Mouse (Mus musculus) kidney, adult 11 months (tissue): ENCODE results near the gene 4930486L24Rik.
A peak's percentile ranks its signal among the peaks of the same experiment; 100 is the strongest.
"Not testable (repeated sequence)": the region's sequence is repeated elsewhere in the genome, so short reads cannot be mapped to it uniquely, and the experiment has no call there.

ENCODE experiments used
- DNase-seq: peaks from one replicate; pipeline ENCODE4 v3.0.0; 2022

Gene 4930486L24Rik

DNA sequence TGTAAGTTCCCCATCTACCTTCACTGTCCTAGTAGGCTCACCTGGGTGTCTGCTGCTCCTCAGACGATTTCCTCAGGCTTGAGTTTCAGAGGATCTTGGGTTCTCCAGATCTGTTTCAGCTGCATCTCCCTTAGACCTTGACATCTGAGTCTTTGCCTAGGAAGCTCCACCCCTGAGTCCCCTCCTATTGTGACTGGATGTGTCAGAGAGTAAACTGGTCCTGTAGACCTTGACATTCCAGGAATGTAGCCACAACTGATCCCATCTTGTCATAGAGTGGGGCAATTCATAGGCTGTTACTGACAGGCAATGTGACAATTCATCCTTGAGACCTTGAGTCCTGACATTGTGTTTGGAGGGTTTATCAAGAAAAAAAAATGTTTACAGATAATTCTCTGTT lies at the start of gene 4930486L24Rik:
TSS of gene 4930486L24Rik (minus strand) at position 195 of the 400 bp plus-strand sequence.
- no peak for DNase-seq

DNA sequence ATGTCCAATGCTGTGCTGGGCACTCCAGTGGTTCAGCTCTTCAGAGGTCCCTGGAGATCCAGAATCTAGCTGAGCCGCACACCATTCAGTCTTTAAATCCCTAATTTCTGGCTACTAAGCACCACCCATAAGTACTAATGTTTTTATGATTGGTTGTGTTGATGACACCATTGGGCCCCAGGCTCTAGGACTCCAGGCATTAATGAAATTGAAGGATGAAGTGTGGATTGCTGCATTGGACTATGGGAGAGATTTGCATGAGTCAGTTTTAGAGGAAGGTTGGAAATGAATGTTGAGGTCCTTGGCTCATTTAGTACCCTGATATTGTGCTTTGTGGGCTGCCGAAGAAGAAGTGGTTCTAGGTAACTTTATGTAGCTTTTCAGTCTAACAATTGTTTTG lies 40.5 kb upstream of the 4930486L24Rik start, which contains the start of gene Tpbpb:
TSS of gene Tpbpb (minus strand) at position 101 of the 400 bp plus-strand sequence.
- not testable (repeated sequence) for DNase-seq

DNA sequence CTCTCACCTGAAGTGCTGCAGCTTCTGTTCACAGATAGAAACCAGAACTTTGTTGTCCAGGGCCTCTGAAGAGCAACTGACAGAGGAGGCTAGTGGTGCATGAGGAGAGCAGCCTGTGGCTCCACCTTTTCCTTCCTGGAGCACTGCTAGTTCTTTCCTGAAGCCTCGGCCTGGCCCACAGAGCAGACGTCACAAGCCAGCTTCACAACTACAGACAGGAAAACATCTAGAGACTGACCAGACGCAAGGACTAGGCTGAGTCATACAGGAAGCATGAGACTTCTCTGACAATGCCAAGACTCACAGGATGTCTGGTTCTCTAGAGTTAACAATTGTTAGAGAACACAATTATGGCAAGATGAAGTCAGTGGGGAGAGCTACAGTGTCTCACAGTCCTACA lies 33.1 kb upstream of the 4930486L24Rik start, which contains the start of gene Ctla2b:
TSS of gene Ctla2b (minus strand) at position 120 of the 400 bp plus-strand sequence.
- DNase-seq: peak; percentile 80

DNA sequence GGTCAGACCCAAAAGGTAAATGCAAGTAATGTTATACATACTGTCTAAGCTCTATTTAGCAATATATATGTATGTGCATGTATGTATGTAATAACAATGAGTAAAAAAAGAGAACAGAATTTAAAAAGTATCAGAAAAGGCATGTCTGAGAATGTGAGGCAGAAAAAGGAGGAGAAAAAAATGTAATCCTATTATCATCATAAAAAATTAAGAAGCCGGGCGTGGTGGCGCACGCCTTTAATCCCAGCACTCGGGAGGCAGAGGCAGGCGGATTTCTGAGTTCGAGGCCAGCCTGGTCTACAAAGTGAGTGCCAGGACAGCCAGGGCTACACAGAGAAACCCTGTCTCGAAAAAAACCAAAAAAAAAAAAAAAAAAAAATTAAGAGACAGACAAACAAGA lies 32.5 kb upstream of the 4930486L24Rik start, which contains the start of gene Gm49392:
TSS of gene Gm49392 (minus strand) at position 101 of the 400 bp plus-strand sequence.
- not testable (repeated sequence) for DNase-seq

DNA sequence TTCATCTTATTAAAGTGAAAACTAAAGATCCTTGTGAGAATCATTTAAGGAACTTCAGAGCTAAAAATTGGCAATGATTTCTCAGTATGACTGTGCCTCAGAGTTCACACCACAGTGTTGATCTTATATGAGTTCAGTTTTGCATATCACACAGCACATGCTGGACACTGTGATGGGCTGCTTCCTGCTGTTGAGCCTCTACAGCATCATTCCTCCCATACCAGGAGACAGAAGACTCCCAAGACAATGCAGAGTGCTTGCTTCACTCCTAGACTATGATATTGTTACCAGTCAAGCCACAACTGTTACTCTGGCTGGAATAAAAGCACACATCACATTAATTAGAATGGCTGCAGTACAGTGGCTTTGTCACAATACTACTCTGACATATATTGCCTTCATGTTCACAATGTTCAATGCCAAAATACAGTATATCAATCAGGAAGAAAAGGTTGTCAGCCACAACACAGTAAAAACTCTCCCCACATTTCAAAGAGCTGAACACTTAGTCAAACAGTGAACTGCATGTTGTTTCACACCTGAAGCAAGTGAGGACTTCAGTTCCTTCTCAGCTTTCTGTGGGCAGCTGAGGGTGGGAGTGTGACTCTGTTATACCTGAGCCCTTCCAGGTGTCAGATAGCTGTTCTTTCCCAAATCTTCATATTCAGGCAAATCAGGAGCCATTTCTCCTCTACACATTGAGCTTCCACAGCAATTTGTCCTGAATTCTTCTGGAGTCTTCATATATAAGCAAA lies 31.3 kb upstream of the 4930486L24Rik start:
- no peak for DNase-seq

DNA sequence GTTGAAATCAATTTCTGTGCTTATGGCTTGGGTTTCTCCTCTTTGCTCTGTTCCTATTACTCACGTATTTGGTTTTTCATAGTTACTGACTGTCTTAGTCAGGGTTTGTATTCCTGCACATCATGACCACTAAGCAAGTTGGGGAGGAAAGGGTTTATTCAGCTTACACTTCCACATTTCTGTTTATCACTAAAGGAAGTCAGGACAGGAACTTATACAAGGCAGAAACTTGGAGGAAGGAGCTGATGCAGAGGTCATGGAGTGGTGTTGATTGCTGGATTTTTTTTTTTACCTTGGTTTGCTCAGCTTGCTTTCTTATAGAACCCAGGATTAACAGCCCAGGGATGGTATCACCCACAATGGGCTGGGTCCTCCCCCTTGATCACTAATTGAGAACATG lies 28.0 kb upstream of the 4930486L24Rik start:
- no peak for DNase-seq

DNA sequence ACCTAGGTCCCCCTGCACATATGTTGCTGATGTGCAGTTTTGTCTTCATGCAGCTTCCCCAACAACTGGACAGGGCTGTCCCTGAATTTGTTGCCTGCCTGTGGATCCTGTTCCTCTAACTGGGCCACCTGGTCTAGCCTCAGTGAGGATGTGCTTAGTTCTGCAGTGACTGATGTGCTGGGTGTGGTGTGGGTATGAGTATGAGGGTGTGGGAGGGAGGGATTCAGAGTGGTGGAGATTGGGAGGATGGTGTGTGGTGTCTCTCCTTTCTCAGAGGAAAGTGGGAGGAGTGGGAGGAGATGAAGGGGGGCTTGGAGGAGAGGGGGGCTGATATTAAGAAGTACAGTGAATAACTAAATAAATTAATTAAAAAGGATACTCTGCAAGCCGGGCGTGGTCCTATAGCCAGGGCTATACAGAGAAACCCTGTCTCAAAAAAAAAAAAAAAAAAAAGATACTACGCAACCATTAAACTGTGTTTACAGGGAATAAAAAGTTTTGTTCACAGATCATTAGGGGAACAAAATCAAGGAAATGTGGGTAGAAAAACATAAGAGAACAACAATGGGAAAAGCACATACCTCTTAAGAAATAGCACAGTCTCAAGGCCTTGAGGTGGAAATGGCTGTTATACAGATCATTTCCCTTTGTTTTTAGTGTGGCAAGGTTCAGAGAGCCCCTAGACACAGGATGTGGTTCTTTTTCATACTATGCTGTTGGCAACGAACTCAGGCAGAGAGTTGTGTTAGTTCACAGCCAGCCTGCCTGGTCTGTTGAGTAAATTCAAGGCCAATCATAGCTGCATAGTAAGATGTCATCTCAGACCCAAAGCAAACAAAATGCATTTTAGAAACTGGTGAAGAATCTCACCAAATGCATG lies 15.8 kb downstream of the 4930486L24Rik start:
- DNase-seq: no peak

DNA sequence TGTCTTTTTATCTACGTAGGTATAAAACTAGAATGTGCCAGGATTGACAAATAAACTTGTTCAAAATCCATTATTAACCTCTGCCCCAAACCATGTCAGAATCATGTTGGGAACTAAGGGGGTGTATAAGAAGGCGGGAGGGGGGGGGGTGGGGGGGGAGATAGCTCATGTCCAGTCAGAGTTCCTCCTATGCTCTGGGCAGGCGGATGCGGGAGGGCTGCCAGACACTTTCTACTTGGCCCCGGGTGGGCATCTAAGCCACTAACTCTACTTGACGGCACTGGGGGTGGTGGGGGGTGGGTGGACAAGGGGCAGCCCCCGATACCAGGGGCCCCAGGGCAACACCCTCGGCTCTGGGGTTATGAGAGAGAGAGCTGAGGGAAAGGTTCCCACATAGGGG lies 21.1 kb downstream of the 4930486L24Rik start:
- DNase-seq: no peak

DNA sequence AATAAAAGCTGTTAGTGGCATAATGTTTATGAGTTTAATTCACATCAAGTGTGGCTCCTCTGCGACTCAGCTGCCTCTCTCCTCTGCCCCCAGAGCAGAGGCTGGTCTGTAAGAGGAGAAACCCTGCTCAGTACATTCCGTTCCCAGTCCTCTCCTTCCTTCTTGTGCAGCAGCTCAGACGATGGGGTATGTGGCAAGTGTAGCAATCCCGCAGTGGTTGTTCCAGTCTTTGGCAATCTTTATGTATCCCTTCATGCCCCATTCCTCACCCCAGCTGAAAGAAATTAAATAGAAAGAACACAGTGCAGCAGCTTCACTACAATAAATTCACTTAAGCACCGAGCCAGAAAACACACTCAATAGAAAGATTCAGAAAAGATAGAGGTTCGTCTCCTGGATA lies 21.6 kb downstream of the 4930486L24Rik start:
- DNase-seq: no peak

DNA sequence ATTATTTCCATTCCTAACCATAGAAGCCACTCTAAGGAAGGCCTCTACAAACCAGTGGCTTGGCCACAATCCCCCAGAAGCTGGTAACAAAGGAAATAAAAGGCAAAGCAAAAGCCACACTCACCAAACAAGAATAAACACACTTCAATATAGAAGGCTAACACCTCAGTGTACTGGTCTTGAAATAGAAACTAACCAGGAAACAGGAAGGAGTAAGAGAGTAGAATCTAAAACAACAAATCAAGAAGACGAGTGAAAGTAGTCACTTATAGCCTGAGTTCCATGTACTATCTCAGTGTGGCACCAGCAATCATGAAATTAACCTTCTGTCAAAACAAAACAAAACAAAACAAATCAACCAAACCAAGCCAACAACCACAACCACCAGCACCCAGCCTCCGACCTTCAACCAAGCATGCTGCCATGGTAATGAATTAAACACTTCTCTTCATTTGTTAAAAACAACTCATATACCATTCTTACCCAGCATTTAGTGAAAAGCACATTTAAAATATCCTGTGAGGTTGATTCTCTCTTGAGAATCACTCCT lies 24.8 kb downstream of the 4930486L24Rik start:
- DNase-seq: no peak

DNA sequence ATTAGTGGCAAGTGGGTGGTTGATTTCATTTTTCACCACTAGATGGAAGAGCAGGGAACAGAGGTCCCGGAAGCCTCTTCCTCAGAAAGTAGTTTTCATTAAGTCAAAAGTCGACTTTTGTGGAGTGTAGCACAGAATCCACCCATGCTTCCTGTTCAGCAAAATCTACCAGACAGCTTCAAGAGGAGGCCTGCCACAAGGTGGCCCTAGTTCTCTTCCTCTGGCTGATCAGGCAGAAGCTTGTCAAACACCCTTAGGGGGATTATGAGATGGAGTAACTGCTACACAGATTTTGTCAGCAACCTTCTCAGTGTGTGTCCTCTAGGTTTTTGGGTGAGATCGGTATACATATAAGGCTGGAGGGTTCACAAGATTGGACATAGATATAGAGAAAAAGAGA lies 38.2 kb downstream of the 4930486L24Rik start:
- DNase-seq: no peak

DNA sequence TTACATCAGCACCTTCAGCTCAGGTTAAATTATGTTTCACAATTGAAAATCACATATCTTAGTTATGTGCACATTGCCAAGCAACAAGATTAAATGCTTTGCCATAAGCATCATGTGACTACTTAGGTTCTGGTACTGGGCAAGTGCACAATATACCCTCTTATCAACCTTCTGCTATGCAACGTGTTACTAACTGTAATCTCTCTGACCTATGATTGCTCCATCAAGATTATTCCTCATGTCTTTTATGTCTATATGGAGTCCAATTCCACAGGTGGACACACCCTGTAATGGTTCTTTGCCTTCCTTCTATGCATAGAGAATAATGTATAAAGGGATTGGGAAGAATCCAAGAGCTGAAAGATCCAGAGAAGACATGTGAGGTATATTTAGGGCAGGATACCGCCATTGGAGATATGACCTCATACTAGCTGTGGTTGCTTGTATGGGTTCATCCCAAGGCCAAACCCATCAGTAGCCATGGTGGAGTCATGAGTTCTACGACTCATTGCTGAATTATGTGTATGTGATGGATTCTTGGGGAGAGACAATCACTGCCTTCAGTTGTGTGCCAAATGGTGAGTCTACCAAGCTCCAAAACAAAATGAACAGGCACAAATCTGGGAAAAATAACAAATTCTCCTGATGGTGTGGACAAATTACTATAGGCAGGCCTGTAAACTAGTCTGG lies 43.6 kb downstream of the 4930486L24Rik start:
- DNase-seq: no peak

DNA sequence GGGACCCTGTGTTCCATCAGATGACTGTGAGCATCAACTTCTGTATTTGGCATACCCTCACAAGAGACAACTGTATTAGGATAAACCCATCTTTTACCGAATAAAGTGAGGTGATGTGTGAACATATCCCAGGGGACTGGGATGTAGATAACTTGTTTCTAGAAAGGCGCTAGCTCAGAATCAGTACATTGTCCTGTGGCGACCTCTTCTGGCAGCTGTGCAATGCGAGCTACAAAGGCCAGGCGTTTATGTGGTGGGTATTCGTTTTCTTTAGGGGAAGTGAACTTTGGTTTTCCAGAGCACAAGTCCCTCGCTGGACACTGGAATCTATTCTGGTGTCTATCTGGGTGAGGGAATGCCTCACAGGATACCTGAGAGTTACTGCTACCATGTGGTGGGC lies 44.8 kb downstream of the 4930486L24Rik start:
- no peak for DNase-seq

DNA sequence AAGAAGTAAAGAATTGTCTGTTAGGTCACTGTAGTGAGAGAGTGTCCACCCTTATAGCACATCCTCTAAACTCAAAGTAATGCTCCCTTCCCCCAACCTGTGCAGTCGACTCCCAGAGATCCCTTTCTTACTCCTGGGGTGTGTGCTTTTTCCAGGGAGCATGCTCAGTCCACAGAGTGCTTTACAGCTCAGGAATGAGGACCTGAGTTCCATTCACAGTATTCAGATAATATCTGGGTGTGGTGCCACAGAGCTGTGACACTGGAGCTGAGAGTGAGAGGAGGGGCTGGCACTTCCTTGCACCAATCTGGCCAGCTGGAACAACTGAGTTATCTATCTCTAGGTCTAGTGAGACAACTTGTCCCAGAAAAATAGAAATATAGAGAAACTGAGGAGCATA lies 50.6 kb downstream of the 4930486L24Rik start:
- DNase-seq: no peak

DNA sequence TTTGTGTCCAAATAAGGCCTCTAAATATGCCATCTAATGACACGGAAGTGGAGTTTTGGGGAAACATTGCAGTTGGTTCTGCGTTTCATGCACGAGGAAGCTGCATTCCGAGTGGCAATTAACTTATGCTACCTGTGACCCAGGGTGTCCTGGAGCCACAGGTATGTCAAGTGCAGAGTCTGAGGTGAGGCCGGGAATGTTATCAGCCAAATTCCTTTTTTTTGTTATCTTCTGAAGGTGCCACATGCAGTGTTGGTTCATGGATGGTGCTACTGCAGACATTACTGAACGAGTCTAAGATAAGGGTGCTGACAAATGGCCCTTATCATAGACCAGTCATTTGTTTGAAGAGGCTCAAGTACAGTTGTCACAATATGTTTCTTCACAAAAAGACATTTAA lies 51.5 kb downstream of the 4930486L24Rik start:
- no peak for DNase-seq

DNA sequence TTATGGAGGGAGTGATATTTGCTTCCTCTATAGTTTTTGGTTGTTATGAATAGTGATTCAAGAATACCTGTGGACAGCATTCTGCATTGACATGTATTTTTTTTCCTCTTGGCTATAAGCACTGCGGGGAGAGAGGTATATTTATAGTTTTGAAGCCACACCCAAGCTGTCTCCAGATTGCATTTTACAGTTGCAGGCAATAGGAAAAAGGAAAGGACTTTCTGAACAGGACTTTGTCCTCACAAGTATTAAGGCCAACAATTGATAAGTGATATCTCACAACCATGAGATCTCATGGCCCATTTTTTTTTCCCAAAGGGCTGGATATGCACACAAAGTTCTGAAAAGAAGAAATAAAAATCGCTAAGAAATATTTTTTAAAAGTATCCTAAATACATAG lies 54.6 kb downstream of the 4930486L24Rik start:
- DNase-seq: no peak

DNA sequence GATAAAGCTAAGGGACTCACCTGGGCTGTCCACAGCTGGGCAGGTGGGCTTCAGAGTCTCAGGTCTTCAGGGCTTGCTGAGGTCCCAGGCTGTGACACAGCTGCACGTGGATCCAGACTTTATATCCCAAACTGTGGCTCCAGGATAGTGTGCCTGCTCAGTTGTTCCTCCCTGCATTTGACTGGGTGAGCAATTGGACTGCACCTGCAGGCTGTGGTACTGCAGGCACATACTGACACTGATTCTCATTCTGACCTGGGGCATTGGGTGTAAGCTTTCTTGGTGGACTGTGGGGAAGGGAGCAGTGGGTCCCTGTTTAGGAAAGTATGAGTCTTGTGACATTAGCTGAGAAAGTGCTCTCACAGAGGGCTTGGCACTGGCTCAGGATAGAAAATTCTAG lies 61.5 kb downstream of the 4930486L24Rik start, which contains the start of gene Ctsll3:
TSS of gene Ctsll3 (minus strand) at position 101 of the 400 bp plus-strand sequence.
- no peak for DNase-seq
